Mouse (Mus musculus): ENCODE data around the gene Fyttd1.

DNA sequence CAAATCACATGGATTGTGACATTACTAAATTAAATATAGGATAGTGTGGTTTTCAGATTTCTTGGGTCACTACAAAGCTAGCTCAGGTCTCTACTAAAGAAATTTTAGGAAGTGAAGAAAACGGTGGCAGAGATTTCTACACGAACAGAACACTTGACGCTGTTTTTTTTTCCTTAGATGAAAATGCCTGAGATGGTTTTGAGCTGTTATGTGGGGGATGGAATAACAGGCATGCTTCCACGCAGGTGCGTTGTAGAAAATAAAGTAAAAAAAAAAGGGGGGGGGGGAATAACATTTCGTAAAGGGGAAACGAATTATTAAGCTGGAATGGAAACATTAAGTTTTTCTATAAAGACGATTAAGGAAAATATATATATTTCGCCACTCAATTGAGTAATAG is 469 bp upstream of the Fyttd1 start:
- TF ChIP-seq CTCF (IDR thresholded peaks at IDR 0.05; ENCODE audit: control insufficient read depth, insufficient read depth, insufficient read length) (no peak), MAX (IDR thresholded peaks at IDR 0.05) (no peak), MYOD1 (IDR thresholded peaks at IDR 0.05; ENCODE audit: control insufficient read depth, insufficient read length, low read depth) (no peak)

All from C2C12 (cell line).